Mouse (Mus musculus): Measurements from ENCODE around the gene Psd.

Gene Psd

DNA sequence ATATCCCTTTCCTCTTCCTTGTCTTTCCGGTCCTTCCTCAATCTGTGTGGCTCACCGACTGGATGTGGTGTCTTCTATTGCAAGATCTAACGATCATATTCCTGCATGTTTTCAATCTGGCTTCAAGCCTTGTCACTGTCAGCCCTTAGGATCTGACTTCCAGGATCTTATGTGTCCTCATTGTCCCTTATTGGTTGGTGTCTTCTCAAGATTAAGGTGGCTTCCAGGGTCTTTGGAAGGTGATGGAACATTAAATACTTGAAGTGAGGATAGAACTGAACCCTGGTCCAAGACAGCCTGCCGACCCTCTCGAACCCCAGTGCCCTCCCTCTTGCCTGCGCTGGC, 12.0 kb upstream of the Psd start:
- DNase-seq (ENCODE audit: low spot score): no peak

DNA sequence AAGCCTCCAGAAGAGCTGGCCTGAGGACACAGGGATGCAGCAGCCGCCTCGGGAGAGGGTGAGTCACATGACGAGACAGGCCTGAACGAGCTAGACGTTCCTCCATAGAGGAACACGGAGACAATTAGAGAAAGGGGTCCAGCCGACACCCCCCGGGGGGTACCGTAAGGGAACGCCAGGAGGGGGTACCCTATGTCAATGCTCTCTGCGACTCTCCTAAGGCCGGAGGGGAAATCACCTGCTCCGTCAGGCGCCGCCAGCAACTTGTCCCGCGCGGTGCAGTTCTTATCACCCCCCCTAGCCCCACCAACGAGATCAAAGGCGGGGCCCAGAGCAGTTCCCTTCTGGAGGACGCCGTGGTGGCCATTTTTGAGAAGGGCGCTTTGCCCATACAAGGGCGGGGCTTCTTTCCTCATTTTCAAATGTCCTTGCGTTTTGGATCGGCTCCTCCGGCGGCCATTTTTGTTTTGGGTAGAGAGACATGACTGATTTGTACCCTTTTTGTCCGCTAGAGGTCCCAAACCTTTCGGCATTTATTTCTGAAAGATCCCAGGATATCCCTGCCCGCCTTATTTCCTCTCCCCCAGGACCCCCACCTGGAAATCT, 11.5 kb upstream of the Psd start, which contains the start of gene Cuedc2:
TSS of gene Cuedc2 (minus strand) at position 372 of the 606 bp plus-strand sequence.
- peak; percentile 94 for DNase-seq (ENCODE audit: low spot score)

DNA sequence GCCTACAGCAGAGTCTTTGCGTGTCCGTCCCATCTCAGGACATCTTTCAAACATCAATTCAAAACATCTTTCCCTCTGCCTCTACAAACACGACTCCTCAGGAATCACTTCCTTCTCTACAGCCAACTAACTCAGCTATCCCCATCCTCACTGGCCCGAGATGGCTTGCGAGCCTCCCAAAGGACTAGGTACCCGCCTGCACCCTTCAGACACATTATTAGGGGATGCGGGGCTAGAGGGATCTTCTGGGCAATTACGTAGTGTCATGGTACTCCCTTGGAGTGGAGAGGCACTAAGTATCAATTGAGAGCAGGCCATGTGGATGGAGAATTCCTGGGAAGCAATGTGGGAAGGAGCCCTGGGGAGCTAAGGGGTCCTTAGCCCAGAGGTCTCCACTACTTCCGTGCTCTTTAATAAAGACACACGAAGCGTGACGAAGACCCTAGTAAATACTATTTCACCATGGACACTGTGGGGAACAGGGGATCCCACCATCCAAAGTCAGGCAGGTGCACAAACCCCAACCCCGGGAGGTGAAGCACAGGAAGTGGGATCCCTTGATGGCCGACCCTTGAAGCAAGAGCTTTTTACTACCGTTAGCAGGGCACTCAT, 10.9 kb upstream of the Psd start:
- DNase-seq (ENCODE audit: low spot score): no peak

DNA sequence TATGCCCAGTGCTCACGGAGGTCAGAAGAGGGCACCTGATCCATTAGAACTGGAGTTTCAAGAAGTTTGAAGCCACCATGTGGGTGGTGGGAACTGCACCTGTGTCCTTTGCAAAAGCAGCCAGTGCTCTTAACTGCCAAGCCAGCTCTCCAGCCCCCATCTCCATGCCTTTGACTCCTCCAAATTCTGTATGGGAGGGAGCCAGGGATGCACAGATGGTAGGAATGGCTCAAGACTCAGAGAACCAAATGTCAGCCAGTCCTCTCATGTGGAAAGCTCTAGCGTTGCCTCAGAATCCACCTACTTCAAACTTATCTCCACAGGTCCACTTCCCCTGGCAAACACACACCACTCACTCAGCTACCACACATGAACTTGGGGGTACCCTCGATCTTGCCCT, 7.0 kb upstream of the Psd start:
- DNase-seq (ENCODE audit: low spot score): no peak

DNA sequence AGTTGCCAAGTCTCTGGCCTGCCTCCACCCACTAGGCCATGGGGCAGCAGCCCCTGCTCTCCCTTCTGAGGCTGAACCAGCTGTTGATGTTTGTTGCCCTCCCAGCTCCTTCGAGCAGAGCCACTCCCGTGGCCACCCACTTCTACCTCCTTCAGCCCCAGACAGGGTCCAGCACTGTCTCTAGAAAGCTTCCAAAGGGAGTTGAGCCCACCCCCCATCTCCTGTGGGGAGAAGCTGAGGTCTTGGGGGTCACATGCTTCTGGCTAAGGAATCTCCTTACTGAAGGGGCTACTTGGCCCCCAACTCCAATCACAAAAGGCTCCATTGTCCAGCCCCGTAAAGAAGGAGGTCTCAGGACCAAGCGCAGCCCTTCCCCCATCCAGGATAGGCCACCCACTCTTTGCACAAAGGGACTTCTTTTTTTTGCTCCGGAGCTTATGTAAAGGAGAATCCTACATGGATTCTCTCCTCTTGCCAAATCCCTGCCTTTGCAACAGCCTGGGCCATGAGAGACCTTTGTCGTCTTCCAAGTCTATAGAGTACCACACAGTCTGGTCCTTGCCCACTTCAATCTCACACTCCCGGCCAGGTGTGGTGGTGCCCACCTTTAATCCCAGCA, 5.9 kb upstream of the Psd start:
- DNase-seq (ENCODE audit: low spot score): no peak

DNA sequence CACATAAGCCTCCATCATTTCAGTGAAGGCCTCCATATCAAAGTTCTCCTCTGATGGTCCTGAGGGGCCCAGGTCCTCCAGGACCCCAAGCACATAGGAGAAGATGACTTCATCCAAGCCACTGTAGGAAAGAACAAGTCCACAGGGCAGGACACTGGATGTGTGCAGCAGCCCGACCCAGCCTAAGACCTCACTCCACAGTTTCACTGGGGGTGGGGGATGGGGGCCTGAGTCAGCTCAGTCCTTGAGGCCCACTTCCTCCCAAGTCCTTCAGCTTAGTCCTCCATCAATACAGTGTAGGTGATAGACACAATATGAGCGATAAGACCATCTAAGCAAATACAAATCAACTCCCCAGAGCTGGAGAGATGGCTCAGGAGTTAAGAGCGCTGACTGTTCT, 5.0 kb upstream of the Psd start:
- no peak for DNase-seq (ENCODE audit: low spot score)

DNA sequence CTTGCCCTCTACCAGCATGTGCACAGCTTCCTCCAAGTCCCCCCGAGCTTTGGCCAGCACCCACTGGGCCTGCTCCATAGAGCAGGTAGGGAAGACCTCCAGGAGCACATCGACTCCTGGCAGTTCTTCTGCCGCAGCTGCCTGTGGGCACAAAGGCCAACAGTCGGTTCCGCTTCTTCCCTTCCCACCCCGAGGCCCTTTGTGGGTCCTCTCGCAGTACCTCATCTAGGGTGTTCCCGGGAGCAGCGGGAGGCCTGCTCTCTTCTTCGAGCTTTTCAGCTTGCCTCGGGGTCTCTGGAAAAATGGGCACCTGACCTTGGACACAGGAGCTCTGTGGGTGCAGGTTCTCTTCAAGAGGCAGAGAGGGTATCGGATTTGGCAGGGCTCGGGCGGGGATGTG, 4.4 kb upstream of the Psd start:
- no peak for DNase-seq (ENCODE audit: low spot score)

DNA sequence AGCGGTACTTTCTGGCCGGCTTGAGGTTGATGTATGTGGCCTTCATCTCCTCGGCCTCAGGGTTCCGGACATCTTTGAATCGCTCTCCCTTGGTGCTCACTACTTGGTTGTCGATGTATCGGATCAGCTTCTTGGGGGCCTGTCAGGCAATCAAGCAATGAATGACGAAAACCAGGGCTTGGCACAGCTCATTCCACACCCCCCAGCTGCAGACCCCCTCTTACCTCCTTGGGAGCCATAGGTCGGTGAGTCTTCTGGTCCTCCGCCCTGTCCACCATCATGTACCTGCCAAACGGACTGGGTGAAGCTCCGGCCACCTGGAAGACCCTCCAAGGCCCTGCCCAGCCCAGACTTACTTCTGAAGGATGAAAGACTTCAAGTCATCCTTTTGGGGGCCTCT, 3.7 kb upstream of the Psd start:
- DNase-seq (ENCODE audit: low spot score): no peak

DNA sequence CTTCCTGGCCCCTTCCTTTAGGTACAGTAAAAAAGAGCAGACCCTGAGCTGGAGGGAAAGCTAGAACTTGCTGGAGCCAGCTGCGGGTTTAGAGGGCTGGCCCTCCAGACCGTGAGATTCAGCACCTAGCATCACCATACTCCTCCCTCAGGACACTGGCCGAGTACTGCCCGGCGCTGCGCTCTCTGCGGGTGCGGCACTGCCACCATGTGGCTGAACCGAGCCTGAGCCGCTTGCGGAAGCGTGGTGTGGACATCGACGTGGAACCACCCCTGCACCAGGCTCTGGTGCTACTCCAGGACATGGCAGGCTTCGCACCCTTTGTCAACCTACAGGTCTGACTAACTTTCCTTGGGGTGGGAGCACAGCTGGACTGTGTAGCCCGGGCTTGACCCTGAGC, 3.0 kb upstream of the Psd start:
- peak; percentile 90 for DNase-seq (ENCODE audit: low spot score)

DNA sequence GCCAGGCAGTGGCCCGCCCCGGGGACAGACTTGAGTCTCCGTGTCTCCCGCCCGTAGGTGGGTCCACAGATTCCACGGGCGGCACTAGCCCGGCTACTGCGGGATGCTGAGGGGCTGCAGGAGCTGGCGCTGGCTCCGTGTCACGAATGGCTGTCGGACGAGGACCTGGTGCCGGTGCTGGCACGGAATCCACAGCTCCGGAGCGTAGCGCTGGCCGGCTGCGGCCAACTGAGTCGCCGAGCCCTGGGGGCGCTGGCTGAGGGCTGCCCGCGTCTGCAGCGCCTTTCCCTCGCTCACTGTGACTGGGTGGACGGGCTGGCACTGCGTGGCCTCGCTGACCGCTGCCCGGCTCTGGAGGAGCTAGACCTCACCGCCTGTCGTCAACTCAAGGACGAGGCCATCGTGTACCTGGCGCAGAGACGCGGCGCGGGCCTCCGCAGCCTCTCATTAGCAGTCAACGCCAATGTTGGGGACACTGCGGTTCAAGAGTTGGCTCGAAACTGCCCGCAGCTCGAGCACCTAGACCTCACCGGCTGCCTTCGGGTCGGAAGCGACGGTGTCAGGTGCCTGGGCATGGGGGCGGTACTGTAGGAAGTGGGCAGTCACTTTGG, 2.2 kb upstream of the Psd start:
- DNase-seq (ENCODE audit: low spot score): no peak

DNA sequence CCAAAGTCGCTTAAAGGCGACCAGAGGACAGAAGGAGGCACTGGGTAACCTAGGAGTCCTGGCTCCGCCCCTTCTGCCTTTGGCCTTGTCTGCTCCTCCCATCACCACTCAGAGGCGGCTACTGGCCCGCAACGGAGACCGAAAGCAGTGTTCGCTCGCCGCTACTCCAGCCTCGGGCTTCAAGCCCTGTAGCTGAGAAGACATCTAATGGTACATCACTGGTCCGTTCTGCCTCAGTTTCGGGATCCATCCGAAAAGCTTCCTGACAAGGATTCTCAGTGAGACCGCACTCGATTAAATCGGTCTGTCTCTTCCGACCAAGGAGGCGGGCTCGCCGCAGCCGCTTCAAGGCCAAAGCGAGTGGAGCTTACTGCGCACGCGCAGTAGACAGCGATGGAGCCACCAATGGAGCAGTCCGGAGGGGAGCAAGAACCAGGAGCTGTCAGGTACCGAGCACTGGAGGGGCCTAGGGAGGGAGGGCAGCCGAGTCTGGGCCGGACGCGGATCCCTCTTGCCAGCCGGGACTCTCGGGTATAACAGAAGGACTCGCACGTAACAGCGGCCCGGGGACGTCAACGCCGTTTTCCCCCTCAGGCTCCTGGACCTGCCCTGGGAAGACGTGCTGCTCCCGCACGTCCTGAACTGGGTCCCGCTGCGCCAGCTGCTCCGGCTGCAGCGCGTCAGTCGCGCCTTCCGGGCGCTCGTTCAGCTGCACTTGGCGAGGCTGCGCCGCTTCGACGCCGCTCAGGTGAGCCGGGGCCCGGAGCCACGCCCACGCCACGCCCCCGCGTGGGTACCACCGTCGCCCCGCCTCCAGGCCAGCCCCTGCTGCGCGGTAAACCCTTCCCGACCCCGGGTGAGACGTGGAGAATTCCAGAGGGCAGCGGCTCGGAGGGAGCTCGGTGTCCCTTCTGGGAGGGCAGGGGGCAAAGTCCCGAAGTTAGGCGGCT, 1.4 kb upstream of the Psd start, which contains the start of gene Fbxl15:
TSS of gene Fbxl15 (plus strand) at position 104 of the 950 bp plus-strand sequence.
- peak; percentile 97 for DNase-seq (ENCODE audit: low spot score)

DNA sequence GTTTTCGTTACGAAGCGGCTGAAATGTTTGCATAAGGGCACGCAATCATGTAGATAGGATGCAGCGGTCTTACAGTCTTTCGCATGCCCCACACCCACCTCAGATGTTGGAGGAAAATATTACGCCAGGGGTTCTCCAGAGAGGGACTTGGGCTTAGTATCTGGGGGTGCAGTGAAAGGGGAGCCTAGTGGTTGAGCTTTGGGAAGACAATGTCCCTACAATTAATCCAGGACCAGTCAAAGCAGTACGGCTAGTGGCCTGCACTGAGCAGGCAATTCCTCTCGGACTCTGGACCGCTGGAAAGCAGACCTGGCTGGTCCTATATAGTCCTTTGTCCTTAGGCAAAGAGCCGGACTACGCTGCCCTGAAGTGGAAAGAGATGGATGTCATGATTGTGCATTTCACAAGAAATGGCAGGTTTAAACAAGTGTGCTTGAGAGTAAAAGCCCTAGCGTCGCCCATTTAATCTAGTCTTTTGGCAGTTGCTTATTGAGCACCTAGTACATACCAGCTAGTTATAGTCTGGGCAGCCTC, 642 bp upstream of the Psd start:
- DNase-seq (ENCODE audit: low spot score): no peak

DNA sequence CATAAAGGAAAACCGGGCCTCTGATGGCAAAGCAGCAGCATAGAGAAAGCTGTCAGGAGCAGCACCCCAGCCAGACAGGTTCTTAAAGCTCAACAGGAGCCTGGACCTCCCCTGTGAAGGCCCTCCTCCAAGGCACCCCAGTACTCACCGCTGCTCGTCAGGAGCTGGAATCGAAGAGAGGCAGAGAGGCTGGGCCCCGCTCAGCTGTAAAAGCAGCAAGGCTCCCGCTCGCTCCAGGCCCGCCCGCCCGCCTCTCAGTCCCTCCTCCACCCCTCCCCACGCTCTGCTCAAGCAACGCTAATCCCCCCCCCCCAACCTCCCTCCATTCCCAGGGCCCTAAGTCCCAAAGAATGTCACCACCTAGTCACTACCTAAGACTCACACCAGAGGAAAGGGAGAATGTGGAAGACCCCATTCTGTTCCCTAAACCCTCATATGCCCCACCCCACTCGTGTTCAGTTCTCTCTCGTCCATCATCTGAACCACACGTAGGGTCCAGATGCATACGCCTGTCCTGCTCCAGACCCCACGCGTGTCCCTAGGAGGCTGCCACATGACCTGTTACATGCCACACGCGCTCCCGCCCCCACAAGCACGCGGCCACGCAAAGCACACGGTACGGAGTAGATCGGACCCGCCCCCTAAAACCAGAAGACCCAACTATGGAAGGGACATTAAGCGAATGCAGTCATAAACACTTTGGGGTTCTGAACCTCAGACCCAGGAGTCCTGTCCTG, 769 bp downstream of the Psd start:
- no peak for DNase-seq (ENCODE audit: low spot score)

DNA sequence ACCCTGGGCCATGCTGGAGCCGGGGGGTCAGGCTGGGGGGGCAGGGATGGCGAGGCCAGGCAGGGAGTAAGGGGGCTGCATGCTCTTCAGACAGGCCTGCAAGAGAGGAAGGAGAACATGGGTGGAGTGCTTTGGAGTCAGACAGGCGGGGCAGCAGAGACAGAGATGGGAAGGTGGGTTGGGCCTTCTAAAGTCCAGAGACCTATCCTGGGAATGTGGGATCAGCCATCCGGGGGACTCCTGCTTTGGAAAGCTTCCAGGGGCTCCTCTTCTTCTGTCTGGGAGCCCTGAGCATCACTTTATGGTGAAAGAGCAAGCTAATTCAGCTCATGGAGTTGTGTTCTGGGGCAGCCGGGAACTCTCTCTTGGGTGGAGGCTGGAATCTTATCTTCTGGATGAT, 2.0 kb downstream of the Psd start:
- no peak for DNase-seq (ENCODE audit: low spot score)

DNA sequence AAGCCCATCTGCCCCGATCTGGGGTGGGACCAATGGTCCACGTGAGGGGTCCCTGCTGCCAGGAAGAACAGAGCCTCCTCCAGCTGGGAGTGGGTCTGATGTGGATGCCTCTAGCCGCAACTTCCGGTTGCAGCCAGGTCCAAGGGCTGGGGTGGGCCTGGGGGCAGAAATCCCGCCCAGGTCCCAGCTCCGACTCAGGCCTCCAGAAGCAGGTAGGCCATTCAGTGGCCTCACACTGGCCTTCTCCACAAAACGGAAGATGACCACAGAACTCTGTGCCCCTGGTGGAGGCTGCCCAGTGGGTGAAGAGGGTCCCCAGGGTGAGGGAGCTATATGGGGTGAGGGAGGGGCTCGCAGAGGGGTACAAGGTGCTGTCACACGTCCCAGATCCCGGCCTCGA, 2.6 kb downstream of the Psd start:
- no peak for DNase-seq (ENCODE audit: low spot score)

DNA sequence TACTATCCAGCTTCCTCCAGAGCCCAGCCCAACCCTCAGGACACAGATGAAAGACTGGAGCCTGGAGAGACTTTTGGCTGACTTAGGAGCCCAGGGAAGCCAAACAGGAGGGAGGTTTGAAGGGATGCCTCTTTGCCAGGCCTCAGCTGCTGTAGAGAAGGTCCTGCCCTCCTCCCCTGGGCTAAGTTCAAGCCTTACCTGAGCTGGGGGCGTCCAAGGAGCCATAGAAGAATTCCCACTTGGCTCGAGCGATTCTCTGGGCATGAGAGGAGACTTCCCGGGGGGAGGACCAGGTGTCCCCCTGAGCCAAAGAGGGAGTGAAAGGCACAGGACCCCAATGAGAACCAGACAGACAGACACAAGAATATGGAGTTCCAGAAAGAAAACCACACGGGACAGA, 3.2 kb downstream of the Psd start:
- DNase-seq (ENCODE audit: low spot score): no peak

DNA sequence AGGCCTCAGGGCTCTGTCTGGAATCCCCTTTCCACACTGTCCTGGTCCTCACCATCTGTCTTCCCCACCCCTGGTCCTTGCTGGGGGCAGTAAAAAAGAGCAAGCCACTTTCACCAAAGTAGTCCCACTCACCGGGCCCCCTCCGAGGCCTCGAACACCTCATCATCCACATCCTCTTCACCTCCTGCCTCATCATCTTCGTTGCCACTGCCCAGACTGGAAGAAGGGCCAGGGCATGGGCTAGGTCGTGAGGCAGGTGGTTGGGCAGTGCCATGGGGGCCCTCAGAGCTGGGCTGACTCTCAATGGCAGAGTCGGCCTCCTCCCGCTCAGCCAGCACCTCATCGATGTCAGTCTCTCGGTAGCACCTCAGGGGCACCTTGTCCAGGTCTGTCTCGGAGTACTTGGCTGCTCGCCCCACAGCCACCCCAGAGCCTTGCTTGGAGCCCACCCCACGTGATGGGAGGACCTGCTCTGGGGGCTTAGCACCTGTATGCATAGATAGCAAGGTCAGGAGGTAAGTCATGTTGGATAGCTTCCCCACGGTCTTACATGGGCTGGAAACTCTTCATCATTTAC, 3.9 kb downstream of the Psd start:
- no peak for DNase-seq (ENCODE audit: low spot score)

DNA sequence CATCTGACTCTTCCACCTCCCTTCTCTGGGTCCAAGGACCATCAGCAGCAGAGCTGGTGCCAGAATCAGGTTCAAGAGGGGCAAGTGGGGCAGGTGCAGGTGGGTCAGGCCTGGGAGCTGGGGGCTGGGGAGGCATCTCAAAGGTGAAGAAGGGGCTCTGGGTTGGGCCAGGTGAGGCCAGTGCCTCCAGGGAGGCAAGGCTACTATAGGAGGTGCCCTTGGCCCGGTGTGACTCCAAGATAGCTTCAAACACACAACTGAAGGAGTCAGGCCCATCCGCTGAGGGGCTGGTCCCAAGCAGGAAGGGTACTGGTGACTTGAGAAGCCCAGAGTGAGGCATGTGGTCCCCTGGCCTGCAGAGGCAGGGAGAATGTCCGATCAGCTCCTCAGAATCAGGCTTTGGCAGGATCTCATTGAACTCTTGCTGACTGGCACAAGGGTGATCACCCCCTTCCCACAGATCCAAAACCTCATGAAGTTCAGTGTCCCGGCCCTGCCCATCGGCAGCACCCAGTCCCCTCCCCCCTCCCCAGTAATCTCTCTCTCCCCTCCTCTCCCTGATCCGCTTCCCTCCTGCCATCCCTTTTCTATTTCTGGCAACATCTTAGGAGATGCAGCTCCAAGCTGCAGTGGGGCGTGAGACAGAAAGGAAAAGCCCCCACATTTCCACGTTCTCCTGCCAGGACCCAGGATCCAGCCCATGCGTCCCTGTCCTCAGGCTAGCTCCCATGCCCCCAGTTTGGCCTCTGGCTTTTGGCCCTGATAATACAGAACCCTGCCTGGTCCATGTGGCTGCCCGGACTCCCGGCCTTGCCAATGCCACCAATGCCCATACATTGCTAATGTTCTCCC, 4.6 kb downstream of the Psd start:
- DNase-seq (ENCODE audit: low spot score): no peak

DNA sequence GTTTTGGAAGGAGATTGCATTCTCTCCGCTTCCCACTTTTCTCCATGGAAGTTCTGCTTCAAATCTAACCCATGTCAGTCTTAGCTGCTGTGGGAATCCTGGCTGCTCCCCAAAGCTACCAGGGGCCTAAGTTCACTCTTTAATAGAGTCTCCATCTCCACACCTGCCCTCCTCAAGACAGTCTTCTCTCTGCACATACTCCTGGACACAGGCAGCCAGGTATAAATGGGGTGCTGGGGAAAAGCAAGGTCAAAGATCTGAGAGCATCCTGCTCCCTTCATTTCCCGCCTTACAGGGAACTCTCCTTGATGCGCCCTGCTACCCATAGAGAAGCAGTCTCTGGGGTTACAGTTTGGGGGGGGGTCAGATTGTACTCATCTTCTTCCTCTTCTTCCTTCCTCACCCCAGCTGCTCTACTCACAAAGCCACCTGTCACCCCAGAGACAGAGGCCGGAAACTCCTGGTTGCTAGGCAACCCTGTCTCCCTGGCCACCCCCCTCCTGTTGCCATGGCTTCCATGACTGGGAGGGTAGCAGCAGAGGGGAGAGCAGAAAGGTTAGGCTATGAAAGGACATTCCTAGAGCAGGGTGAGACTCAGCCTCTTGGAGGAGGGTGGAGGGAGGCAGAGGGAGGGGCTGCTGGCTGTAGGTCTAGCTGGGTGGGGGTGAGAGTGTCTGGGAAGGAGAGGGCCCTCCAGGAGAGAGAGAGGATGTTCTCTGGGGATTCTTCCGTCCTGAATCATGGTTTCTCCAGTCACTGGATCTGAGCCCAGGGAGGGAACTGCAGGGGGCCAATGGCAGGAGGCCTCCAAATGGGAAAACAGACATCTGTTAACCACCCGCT, 5.6 kb downstream of the Psd start:
- peak; percentile 72 for DNase-seq (ENCODE audit: low spot score)
